Mouse (Mus musculus): ENCODE results near the gene Cdkl3. TPM values are rescaled to one million over a fixed set of nuclear protein-coding genes. Genes with fewer than 3 reads are reported as not detected.

The Cdkl3 gene
- polyA plus RNA-seq, 1 experiment from 2014 or later, result 15.9 TPM

- Histone ChIP-seq H3K4me1 (replicated peaks; ENCODE audit: control insufficient read depth, insufficient read depth, low read length) (no peaks in the 10 kb centered on the region), H3K9me3 (ENCODE audit: control insufficient read depth, low read length) (no peaks in the 10 kb centered on the region), H3K27me3 (ENCODE audit: control insufficient read depth, insufficient read depth, low read length) (no peaks in the 10 kb centered on the region), H3K9ac (ENCODE audit: low read depth, low read length) (no peak overlapping the region), H3K4me2 (replicated peaks; ENCODE audit: low read depth, low read length) (no peak overlapping the region), H3K27ac (ENCODE audit: low read depth, low read length) (no peak overlapping the region), H3K4me3 (ENCODE audit: low read depth, low read length) (no peak overlapping the region), H3K36me3 (ENCODE audit: control insufficient read depth, insufficient read depth, low read length) (no peaks in the 10 kb centered on the region)
- DNase-seq (ENCODE audit: low spot score), result no peak
- no peak for ATAC-seq (ENCODE audit: low FRiP score)
- WGBS, result 63% methylated on average over 3 of the region's 3 CpGs
These were observed 33.6 kb downstream of the Cdkl3 start for GRCm38 (mm10) chr11:52037659-52038058.

GRCm38 (mm10) chr11:52043224-52043623 lies 39.2 kb downstream of the Cdkl3 start:
- 88% methylated on average over 3 of the region's 3 CpGs for WGBS
- H3K36me3 ChIP-seq (ENCODE audit: control insufficient read depth, insufficient read depth, low read length), result no peaks in the 10 kb centered on the region
- H3K27ac ChIP-seq (ENCODE audit: low read depth, low read length), result no peak overlapping the region
- no peak for ATAC-seq (ENCODE audit: low FRiP score)
- no peak overlapping the region for H3K9ac ChIP-seq (ENCODE audit: low read depth, low read length)
- H3K4me2 ChIP-seq (replicated peaks; ENCODE audit: low read depth, low read length), result no peak overlapping the region
- H3K4me1 ChIP-seq (replicated peaks; ENCODE audit: control insufficient read depth, insufficient read depth, low read length), result no peaks in the 10 kb centered on the region
- DNase-seq (ENCODE audit: low spot score), result no peak
- no peaks in the 10 kb centered on the region for H3K27me3 ChIP-seq (ENCODE audit: control insufficient read depth, insufficient read depth, low read length)
- H3K4me3 ChIP-seq (ENCODE audit: low read depth, low read length), result no peak overlapping the region
- H3K9me3 ChIP-seq (ENCODE audit: control insufficient read depth, low read length), result no peaks in the 10 kb centered on the region

- Histone ChIP-seq H3K4me1 (replicated peaks; ENCODE audit: control insufficient read depth, insufficient read depth, low read length) (no peaks in the 10 kb centered on the region), H3K27me3 (ENCODE audit: control insufficient read depth, insufficient read depth, low read length) (no peaks in the 10 kb centered on the region), H3K9ac (ENCODE audit: low read depth, low read length) (no peak overlapping the region), H3K27ac (ENCODE audit: low read depth, low read length) (no peak overlapping the region), H3K9me3 (ENCODE audit: control insufficient read depth, low read length) (no peaks in the 10 kb centered on the region), H3K4me2 (replicated peaks; ENCODE audit: low read depth, low read length) (no peak overlapping the region), H3K4me3 (ENCODE audit: low read depth, low read length) (no peak overlapping the region), H3K36me3 (ENCODE audit: control insufficient read depth, insufficient read depth, low read length) (no peaks in the 10 kb centered on the region)
- DNase-seq (ENCODE audit: low spot score) (no peak), ATAC-seq (ENCODE audit: low FRiP score) (no peak)
These were observed 40.1 kb downstream of the Cdkl3 start for GRCm38 (mm10) chr11:52044156-52044555.

GRCm38 (mm10) chr11:52046446-52047165 lies 42.6 kb downstream of the Cdkl3 start:
- Histone ChIP-seq H3K4me2 (replicated peaks; ENCODE audit: low read depth, low read length) (no peak overlapping the region), H3K36me3 (ENCODE audit: control insufficient read depth, insufficient read depth, low read length) (no peaks in the 10 kb centered on the region), H3K27ac (ENCODE audit: low read depth, low read length) (no peak overlapping the region), H3K9ac (ENCODE audit: low read depth, low read length) (no peak overlapping the region), H3K4me1 (replicated peaks; ENCODE audit: control insufficient read depth, insufficient read depth, low read length) (no peaks in the 10 kb centered on the region), H3K4me3 (ENCODE audit: low read depth, low read length) (no peak overlapping the region), H3K9me3 (ENCODE audit: control insufficient read depth, low read length) (no peaks in the 10 kb centered on the region), H3K27me3 (ENCODE audit: control insufficient read depth, insufficient read depth, low read length) (no peaks in the 10 kb centered on the region)
- DNase-seq (ENCODE audit: low spot score) (no peak), ATAC-seq (ENCODE audit: low FRiP score) (no peak)
- WGBS, result 53% methylated on average over 4 of the region's 4 CpGs

- WGBS, result 86% methylated on average over 6 of the region's 6 CpGs
- no peak for ATAC-seq (ENCODE audit: low FRiP score)
- no peak for DNase-seq (ENCODE audit: low spot score)
- Histone ChIP-seq H3K4me1 (replicated peaks; ENCODE audit: control insufficient read depth, insufficient read depth, low read length) (no peaks in the 10 kb centered on the region), H3K4me3 (ENCODE audit: low read depth, low read length) (no peak overlapping the region), H3K4me2 (replicated peaks; ENCODE audit: low read depth, low read length) (no peak overlapping the region), H3K27ac (ENCODE audit: low read depth, low read length) (no peak overlapping the region), H3K9me3 (ENCODE audit: control insufficient read depth, low read length) (no peaks in the 10 kb centered on the region), H3K27me3 (ENCODE audit: control insufficient read depth, insufficient read depth, low read length) (no peaks in the 10 kb centered on the region), H3K36me3 (ENCODE audit: control insufficient read depth, insufficient read depth, low read length) (no peaks in the 10 kb centered on the region), H3K9ac (ENCODE audit: low read depth, low read length) (no peak overlapping the region)
These were observed 49.4 kb downstream of the Cdkl3 start for GRCm38 (mm10) chr11:52053371-52053770.

- Histone ChIP-seq H3K4me3 (ENCODE audit: low read depth, low read length) (no peak overlapping the region), H3K36me3 (ENCODE audit: control insufficient read depth, insufficient read depth, low read length) (no peaks in the 10 kb centered on the region), H3K27ac (ENCODE audit: low read depth, low read length) (no peak overlapping the region), H3K4me2 (replicated peaks; ENCODE audit: low read depth, low read length) (no peak overlapping the region), H3K27me3 (ENCODE audit: control insufficient read depth, insufficient read depth, low read length) (no peaks in the 10 kb centered on the region), H3K9me3 (ENCODE audit: control insufficient read depth, low read length) (no peaks in the 10 kb centered on the region), H3K4me1 (replicated peaks; ENCODE audit: control insufficient read depth, insufficient read depth, low read length) (no peaks in the 10 kb centered on the region), H3K9ac (ENCODE audit: low read depth, low read length) (no peak overlapping the region)
- ATAC-seq (ENCODE audit: low FRiP score) (no peak), DNase-seq (ENCODE audit: low spot score) (no peak)
- WGBS, result 88% methylated on average over 3 of the region's 3 CpGs
These were observed 50.7 kb downstream of the Cdkl3 start for GRCm38 (mm10) chr11:52054728-52055127.

GRCm38 (mm10) chr11:52056198-52056597 lies 52.2 kb downstream of the Cdkl3 start:
- H3K4me1 ChIP-seq (replicated peaks; ENCODE audit: control insufficient read depth, insufficient read depth, low read length), result no peaks in the 10 kb centered on the region
- no peaks in the 10 kb centered on the region for H3K36me3 ChIP-seq (ENCODE audit: control insufficient read depth, insufficient read depth, low read length)
- no peak overlapping the region for H3K4me2 ChIP-seq (replicated peaks; ENCODE audit: low read depth, low read length)
- 84% methylated on average over 5 of the region's 5 CpGs for WGBS
- H3K9ac ChIP-seq (ENCODE audit: low read depth, low read length), result no peak overlapping the region
- H3K4me3 ChIP-seq (ENCODE audit: low read depth, low read length), result no peak overlapping the region
- H3K9me3 ChIP-seq (ENCODE audit: control insufficient read depth, low read length), result no peaks in the 10 kb centered on the region
- no peak overlapping the region for H3K27ac ChIP-seq (ENCODE audit: low read depth, low read length)
- no peak for ATAC-seq (ENCODE audit: low FRiP score)
- H3K27me3 ChIP-seq (ENCODE audit: control insufficient read depth, insufficient read depth, low read length), result no peaks in the 10 kb centered on the region
- DNase-seq (ENCODE audit: low spot score), result no peak

GRCm38 (mm10) chr11:52059001-52059400 lies 55.0 kb downstream of the Cdkl3 start:
- Histone ChIP-seq H3K9me3 (ENCODE audit: control insufficient read depth, low read length) (no peaks in the 10 kb centered on the region), H3K4me1 (replicated peaks; ENCODE audit: control insufficient read depth, insufficient read depth, low read length) (no peaks in the 10 kb centered on the region), H3K27me3 (ENCODE audit: control insufficient read depth, insufficient read depth, low read length) (no peaks in the 10 kb centered on the region), H3K27ac (ENCODE audit: low read depth, low read length) (no peak overlapping the region), H3K4me2 (replicated peaks; ENCODE audit: low read depth, low read length) (no peak overlapping the region), H3K36me3 (ENCODE audit: control insufficient read depth, insufficient read depth, low read length) (no peaks in the 10 kb centered on the region), H3K4me3 (ENCODE audit: low read depth, low read length) (no peak overlapping the region), H3K9ac (ENCODE audit: low read depth, low read length) (no peak overlapping the region)
- ATAC-seq (ENCODE audit: low FRiP score) (no peak), DNase-seq (ENCODE audit: low spot score) (no peak)
- WGBS, result 74% methylated on average over 5 of the region's 5 CpGs

- no peaks in the 10 kb centered on the region for H3K9me3 ChIP-seq (ENCODE audit: control insufficient read depth, low read length)
- no peak for ATAC-seq (ENCODE audit: low FRiP score)
- WGBS, result 90% methylated on average over 4 of the region's 4 CpGs
- no peaks in the 10 kb centered on the region for H3K27me3 ChIP-seq (ENCODE audit: control insufficient read depth, insufficient read depth, low read length)
- H3K4me3 ChIP-seq (ENCODE audit: low read depth, low read length), result no peak overlapping the region
- H3K27ac ChIP-seq (ENCODE audit: low read depth, low read length), result no peak overlapping the region
- no peaks in the 10 kb centered on the region for H3K36me3 ChIP-seq (ENCODE audit: control insufficient read depth, insufficient read depth, low read length)
- no peak overlapping the region for H3K4me2 ChIP-seq (replicated peaks; ENCODE audit: low read depth, low read length)
- no peak overlapping the region for H3K9ac ChIP-seq (ENCODE audit: low read depth, low read length)
- no peaks in the 10 kb centered on the region for H3K4me1 ChIP-seq (replicated peaks; ENCODE audit: control insufficient read depth, insufficient read depth, low read length)
- no peak for DNase-seq (ENCODE audit: low spot score)
These were observed 56.3 kb downstream of the Cdkl3 start for GRCm38 (mm10) chr11:52060315-52060714.
